Comparison of ENCODE assay signal across 8 mouse cellular contexts in genomic region chr7:81992131-81993061, GRCm38 (mm10). TPM values are rescaled to one million over a fixed set of nuclear protein-coding genes. Genes with fewer than 3 reads are reported as not detected.
DNase-seq lines count a peak whose midpoint lies in the region; ATAC-seq and TF ChIP-seq lines count a peak whose summit lies in the region.
"Had no signal": no experiment of that assay in that cellular context is flagged by ENCODE, and none has a peak within 500 bp of the region (broad histone marks: within the 10 kb centered on the region; RNA-seq: fewer than 3 reads in every experiment).

Gene Bnc1 (minus strand): TSS chr7:81992292.

- peak within 1 kb of the TSS; percentile 67 for H3K9ac ChIP-seq in embryonic facial prominence, embryonic 12.5 days
- peak within 1 kb of the TSS; percentile 30 for H3K9ac ChIP-seq in hindbrain, embryonic 15.5 days
- peak within 1 kb of the TSS; percentile 38; the same call in 1 of the 2 replicates for H3K9ac ChIP-seq in midbrain, embryonic 11.5 days (ENCODE audit: low read length)

- no peaks in the 10 kb centered on the region for H3K4me1 ChIP-seq in thymus, adult 2 months (replicated peaks; ENCODE audit: control insufficient read depth, insufficient read depth, low read length)
- peaks cover 28% of the 10 kb centered on the region; the same call in 1 of the 2 replicates for H3K4me1 ChIP-seq in embryonic facial prominence, embryonic 12.5 days
- H3K4me1 ChIP-seq in hindbrain, embryonic 15.5 days (replicated peaks): peaks cover 15% of the 10 kb centered on the region
- peaks cover 9% of the 10 kb centered on the region for H3K4me1 ChIP-seq in midbrain, embryonic 11.5 days (ENCODE audit: control insufficient read depth, insufficient read depth, low read length)

- peak; percentile 62; the same call in 1 of the 2 replicates for ATAC-seq in embryonic facial prominence, embryonic 12.5 days (ENCODE audit: insufficient number of reproducible peaks, insufficient read depth, low FRiP score, low TSS enrichment)
- ATAC-seq in hindbrain, embryonic 15.5 days (ENCODE audit: low FRiP score, low read depth): peak; percentile 68
- ATAC-seq in midbrain, embryonic 11.5 days (ENCODE audit: low FRiP score): peak; percentile 78

- DNase-seq in thymus, adult 2 months: no peak
- DNase-seq in thymus, postnatal 25 days: no peak
- peak; percentile 94 for DNase-seq in midbrain, embryonic 11.5 days (ENCODE audit: low spot score, missing footprints)
- DNase-seq in frontal cortex, postnatal 36 days (ENCODE audit: low spot score in 2 of 2): no peak
- no peak for DNase-seq in T-cell, adult 2 months (ENCODE audit: low spot score)

- TF ChIP-seq POLR2A in thymus, adult 2 months (IDR thresholded peaks at IDR 0.05; ENCODE audit: control insufficient read depth, extremely low read depth, insufficient read depth, low read length, poor library complexity): no peak

- TF ChIP-seq CTCF in thymus, adult 2 months (IDR thresholded peaks at IDR 0.05; ENCODE audit: borderline replicate concordance, control insufficient read depth, extremely low read depth, insufficient read depth, low read length, poor library complexity): no peak

- no peak within 1 kb of the TSS; the same call in 1 of the 2 replicates for H3K27ac ChIP-seq in thymus, adult 2 months (ENCODE audit: control insufficient read depth, insufficient read depth, low read length)
- H3K27ac ChIP-seq in embryonic facial prominence, embryonic 12.5 days: peak within 1 kb of the TSS; percentile 64; the same call in 1 of the 2 replicates
- no peak within 1 kb of the TSS for H3K27ac ChIP-seq in hindbrain, embryonic 15.5 days (replicated peaks)
- no peak within 1 kb of the TSS for H3K27ac ChIP-seq in midbrain, embryonic 11.5 days (ENCODE audit: low read depth, low read length)

- H3K27me3 ChIP-seq in thymus, adult 2 months (ENCODE audit: control insufficient read depth, insufficient read depth, low read length): peaks cover 17% of the 10 kb centered on the region
- H3K27me3 ChIP-seq in embryonic facial prominence, embryonic 12.5 days: peaks cover 77% of the 10 kb centered on the region
- peaks cover 74% of the 10 kb centered on the region for H3K27me3 ChIP-seq in hindbrain, embryonic 15.5 days
- H3K27me3 ChIP-seq in midbrain, embryonic 11.5 days (ENCODE audit: control insufficient read depth, insufficient read depth, low read length): peaks cover 55% of the 10 kb centered on the region

- peak within 1 kb of the TSS; percentile 23 for H3K4me3 ChIP-seq in thymus, adult 2 months (ENCODE audit: control insufficient read depth, insufficient read depth, low read length)
- peak within 1 kb of the TSS; percentile 59 for H3K4me3 ChIP-seq in embryonic facial prominence, embryonic 12.5 days
- peak within 1 kb of the TSS; percentile 45 for H3K4me3 ChIP-seq in hindbrain, embryonic 15.5 days
- H3K4me3 ChIP-seq in midbrain, embryonic 11.5 days (ENCODE audit: low read depth, low read length): peak within 1 kb of the TSS; percentile 57

- 4% methylated on average over 105 of the region's 105 CpGs for WGBS in thymus, adult 2 months
- WGBS in embryonic facial prominence, embryonic 12.5 days: 1% methylated on average over 91 of the region's 105 CpGs
- WGBS in hindbrain, embryonic 15.5 days: under 1% methylated on average over 99 of the region's 105 CpGs
- under 1% methylated on average over 81 of the region's 105 CpGs for WGBS in midbrain, embryonic 11.5 days

- H3K4me2 ChIP-seq in embryonic facial prominence, embryonic 12.5 days (replicated peaks): peak within 1 kb of the TSS; percentile 97
- H3K4me2 ChIP-seq in hindbrain, embryonic 15.5 days: peak within 1 kb of the TSS; percentile 85
- H3K4me2 ChIP-seq in midbrain, embryonic 11.5 days: peak within 1 kb of the TSS; percentile 64

- no peaks in the 10 kb centered on the region for H3K36me3 ChIP-seq in thymus, adult 2 months (ENCODE audit: control insufficient read depth, insufficient read depth, low read length)
- H3K36me3 ChIP-seq in embryonic facial prominence, embryonic 12.5 days: no peaks in the 10 kb centered on the region
- H3K36me3 ChIP-seq in hindbrain, embryonic 15.5 days: no peaks in the 10 kb centered on the region
- no peaks in the 10 kb centered on the region for H3K36me3 ChIP-seq in midbrain, embryonic 11.5 days (ENCODE audit: control insufficient read depth, insufficient read depth, low read length)

- no peaks in the 10 kb centered on the region for H3K9me3 ChIP-seq in embryonic facial prominence, embryonic 12.5 days
- no peaks in the 10 kb centered on the region for H3K9me3 ChIP-seq in hindbrain, embryonic 15.5 days
- no peaks in the 10 kb centered on the region for H3K9me3 ChIP-seq in midbrain, embryonic 11.5 days (ENCODE audit: control insufficient read depth, low read length)

RNA-seq across cellular contexts. Expression of gene Bnc1, which starts in this region (rescaled TPM):
- 1.1 and 1.5 TPM in 2 replicates for polyA plus RNA-seq in thymus, adult 2 months (2012; rRNA removed)
- polyA plus RNA-seq in embryonic facial prominence, embryonic 12.5 days (2016; fragmentation: Nextera tagmentation; extraction: Ambion mirVana): 4.5 and 5.2 TPM in 2 replicates
- 0.36 and 0.69 TPM in 2 replicates for polyA plus RNA-seq in hindbrain, embryonic 15.5 days (2015; fragmentation: Nextera tagmentation; extraction: Ambion mirVana)
- polyA plus RNA-seq in midbrain, embryonic 11.5 days (2014; fragmentation: Nextera tagmentation; extraction: Ambion mirVana): 0.32 and 0.44 TPM in 2 replicates
- polyA plus RNA-seq: cortical plate, adult 2 months had no signal

Comparison
In these comparisons a context has a peak if more than half of its experiments do, and no peak if none do; other contexts are left out.
1. Peak in ATAC-seq, H3K4me3 ChIP-seq, H3K9ac ChIP-seq and H3K4me2 ChIP-seq in hindbrain, embryonic 15.5 days; RNA of the gene not detected or under 1 TPM.
2. Peak in DNase-seq, ATAC-seq, H3K4me3 ChIP-seq, H3K9ac ChIP-seq and H3K4me2 ChIP-seq in midbrain, embryonic 11.5 days; RNA of the gene not detected or under 1 TPM.